Mouse (Mus musculus) C2C12 (cell line): Measurements from ENCODE around the gene 1700029I15Rik.

Experiments
- CEBPB ChIP-seq: IDR thresholded peaks from one replicate; pipeline ENCODE4 v1.6.1; 2011; ENCODE audit warnings: low read depth, mild to moderate bottlenecking, control low read depth, moderate library complexity
- CTCF ChIP-seq: IDR thresholded peaks from one replicate; pipeline ENCODE4 v1.5.1; 2011; ENCODE audit not compliant: control insufficient read depth, insufficient read depth, insufficient read length
- FOSL1 ChIP-seq: IDR thresholded peaks from one replicate; pipeline ENCODE4 v1.8.0; 2011; ENCODE audit warnings: mild to moderate bottlenecking, low read length; ENCODE audit not compliant: poor library complexity, insufficient read depth, severe bottlenecking
- MAX ChIP-seq: IDR thresholded peaks from one replicate; pipeline ENCODE4 v1.6.1; 2011; ENCODE audit warnings: mild to moderate bottlenecking, control low read depth
- MYOD1 ChIP-seq: IDR thresholded peaks from one replicate; pipeline ENCODE4 v1.6.1; 2011; ENCODE audit warnings: low read depth; ENCODE audit not compliant: control insufficient read depth, insufficient read length
- MYOG ChIP-seq: IDR thresholded peaks from one replicate; pipeline ENCODE4 v1.6.1; 2011; ENCODE audit not compliant: control insufficient read depth, insufficient read length; ENCODE audit errors: extremely low read depth
- USF1 ChIP-seq: IDR thresholded peaks from one replicate; pipeline ENCODE4 v1.6.1; 2011; ENCODE audit warnings: low read depth, mild to moderate bottlenecking, control low read depth, moderate library complexity

DNA sequence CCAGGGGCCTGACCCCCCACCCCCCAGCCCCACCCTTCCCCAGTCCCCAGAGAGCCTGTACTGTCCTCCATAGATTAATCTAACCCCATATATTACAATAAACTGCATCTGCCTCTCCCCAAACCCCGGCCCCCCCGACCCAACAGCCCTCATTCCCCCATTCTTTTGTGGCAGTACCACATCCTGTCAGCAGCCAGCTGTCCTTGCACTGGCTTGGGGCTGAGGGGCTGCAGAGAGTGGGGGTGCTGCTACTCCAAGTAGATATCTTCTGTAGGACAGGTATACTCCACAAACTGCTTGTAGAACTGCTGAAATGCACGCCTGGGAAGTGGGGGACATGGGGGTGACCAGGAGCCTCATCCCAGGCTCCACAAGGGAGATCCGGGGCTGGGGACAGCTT, 1.8 kb downstream of the 1700029I15Rik start:
- TF ChIP-seq CTCF (no peak), MYOD1 (no peak), CEBPB (no peak), MYOG (no peak), MAX (no peak), USF1 (no peak), FOSL1 (no peak)
